Mouse (Mus musculus) stomach, embryonic 14.5 days (tissue): ENCODE measurements around the gene Scml4. TPM values are rescaled to one million over a fixed set of nuclear protein-coding genes. Genes with fewer than 3 reads are reported as not detected.

Source experiments
- ATAC-seq: fragments of 200-750 bp; cut with Nextera tagmentation; 2 replicates; pipeline ENCODE4 v1.8.0; 2017; ENCODE audit warnings: low read depth, moderate TSS enrichment; ENCODE audit not compliant: insufficient number of reproducible peaks, insufficient read depth, low FRiP score
- H3K27ac ChIP-seq: fragments of 300-500 bp; sonication (generic); 2 replicates; pipeline ENCODE4 v1.5.1; 2014; ENCODE audit warnings: mild to moderate bottlenecking, low read length, moderate library complexity, mixed read lengths
- H3K27me3 ChIP-seq: fragments of 300-500 bp; sonication (generic); 2 replicates; pipeline ENCODE4 v1.6.1; 2014; ENCODE audit warnings: low read length, control low read depth, mixed read lengths; ENCODE audit not compliant: control insufficient read depth, insufficient read depth
- H3K36me3 ChIP-seq: fragments of 300-500 bp; sonication (generic); 2 replicates; pipeline ENCODE4 v1.6.1; 2014; ENCODE audit warnings: mild to moderate bottlenecking, control low read depth, low read length, moderate library complexity, mixed read lengths; ENCODE audit not compliant: control insufficient read depth, insufficient read depth
- H3K4me1 ChIP-seq: fragments of 300-500 bp; sonication (generic); 2 replicates; pipeline ENCODE4 v1.6.1; 2014; ENCODE audit warnings: low read length, control low read depth, mixed read lengths; ENCODE audit not compliant: control insufficient read depth, insufficient read depth
- H3K4me2 ChIP-seq: fragments of 300-500 bp; sonication (generic); replicated peaks from 2 replicates; pipeline ENCODE4 v1.6.1; 2014; ENCODE audit warnings: low read depth, low read length, control low read depth
- H3K4me3 ChIP-seq: fragments of 300-500 bp; sonication (generic); 2 replicates; pipeline ENCODE4 v1.5.1; 2014; ENCODE audit warnings: low read depth, low read length, control low read depth
- H3K9ac ChIP-seq: fragments of 300-500 bp; sonication (generic); replicated peaks from 2 replicates; pipeline ENCODE4 v1.6.1; 2014; ENCODE audit warnings: low read depth, mild to moderate bottlenecking, control low read depth, low read length, moderate library complexity, mixed read lengths
- H3K9me3 ChIP-seq: fragments of 300-500 bp; sonication (generic); 2 replicates; pipeline ENCODE4 v1.6.1; 2016; ENCODE audit warnings: low read depth, low read length, control low read depth; ENCODE audit not compliant: control insufficient read depth
- WGBS: fragments of 180-500 bp; shearing (Covaris S2); extraction: QIAGEN DNeasy Blood & Tissue Kit; methylation state at CpG from one replicate; pipeline ENCODE4 v1.1.7; 2014; 5-methylcytosine and 5-hydroxymethylcytosine counted together
- polyA plus RNA-seq: library from polyadenylated mRNA; unstranded; fragments of >200 nt; fragmentation: Nextera tagmentation; extraction: Ambion mirVana; gene quantifications from 2 replicates; pipeline ENCODE4 v1.2.1, GENCODE M21; 2014

Scml4 gene
- polyA plus RNA-seq, 1 experiment from 2014 or later = 4.7 TPM

DNA sequence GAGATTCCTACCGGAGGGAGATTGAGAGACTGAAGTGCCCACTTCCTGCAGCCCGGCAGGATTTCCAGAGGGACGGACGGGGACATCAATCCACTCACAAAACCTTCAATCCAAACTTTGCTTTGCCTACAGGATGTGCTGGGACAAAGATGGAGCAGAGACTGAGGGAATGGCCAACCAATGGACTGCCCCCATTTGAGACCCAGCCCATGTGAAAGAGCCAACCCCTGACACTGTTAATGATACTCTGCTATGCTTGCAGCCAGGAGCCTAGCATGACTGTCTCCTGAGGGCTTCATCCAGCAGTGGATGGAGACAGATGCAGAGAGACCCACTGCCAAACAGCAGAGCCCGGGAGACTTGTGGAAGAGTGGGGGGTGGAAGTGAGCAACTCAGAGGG is 19.5 kb downstream of the Scml4 start:
- H3K4me2 ChIP-seq = no peak overlapping the region
- no peak overlapping the region for H3K4me3 ChIP-seq
- 53% methylated on average over 5 of the region's 5 CpGs for WGBS
- H3K9ac ChIP-seq = no peak overlapping the region
- no peaks in the 10 kb centered on the region for H3K9me3 ChIP-seq
- H3K36me3 ChIP-seq = no peaks in the 10 kb centered on the region
- H3K27me3 ChIP-seq = no peaks in the 10 kb centered on the region
- H3K27ac ChIP-seq = 0 out of 2 replicates have a peak overlapping the region, but pooled peaks have one; percentile 39
- no peak; the same call in 1 of the 2 replicates for ATAC-seq
- H3K4me1 ChIP-seq = peaks cover 3% of the 10 kb centered on the region; the same call in 1 of the 2 replicates

DNA sequence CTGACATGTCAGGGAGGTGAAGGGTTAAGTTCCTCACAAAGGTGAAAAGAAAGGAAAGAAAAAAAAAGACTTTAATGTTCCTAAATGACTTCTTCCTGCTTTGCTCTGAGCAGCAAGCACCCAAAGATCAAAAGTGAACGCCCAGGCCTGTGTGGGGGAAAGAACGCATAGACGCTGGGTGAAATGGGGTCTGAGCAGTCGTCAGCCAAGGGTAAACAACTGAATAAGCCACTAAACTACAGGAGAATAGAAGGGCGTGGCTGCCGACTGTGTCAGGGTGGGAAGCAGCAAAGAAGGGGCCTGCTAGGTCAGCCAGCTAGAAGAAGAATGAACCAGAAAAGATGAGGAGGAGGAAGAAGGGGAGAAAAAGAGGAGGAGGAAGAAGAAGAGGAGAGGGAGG is 26.9 kb downstream of the Scml4 start:
- H3K4me3 ChIP-seq = no peak overlapping the region
- 0 out of 2 replicates have a peak overlapping the region, but pooled peaks have one; percentile 10 for H3K27ac ChIP-seq
- no peaks in the 10 kb centered on the region for H3K4me1 ChIP-seq
- no peak overlapping the region for H3K4me2 ChIP-seq
- H3K9me3 ChIP-seq = no peaks in the 10 kb centered on the region
- WGBS = 15% methylated on average over 6 of the region's 6 CpGs
- H3K27me3 ChIP-seq = no peaks in the 10 kb centered on the region
- ATAC-seq = no peak
- no peaks in the 10 kb centered on the region for H3K36me3 ChIP-seq
- no peak overlapping the region for H3K9ac ChIP-seq

DNA sequence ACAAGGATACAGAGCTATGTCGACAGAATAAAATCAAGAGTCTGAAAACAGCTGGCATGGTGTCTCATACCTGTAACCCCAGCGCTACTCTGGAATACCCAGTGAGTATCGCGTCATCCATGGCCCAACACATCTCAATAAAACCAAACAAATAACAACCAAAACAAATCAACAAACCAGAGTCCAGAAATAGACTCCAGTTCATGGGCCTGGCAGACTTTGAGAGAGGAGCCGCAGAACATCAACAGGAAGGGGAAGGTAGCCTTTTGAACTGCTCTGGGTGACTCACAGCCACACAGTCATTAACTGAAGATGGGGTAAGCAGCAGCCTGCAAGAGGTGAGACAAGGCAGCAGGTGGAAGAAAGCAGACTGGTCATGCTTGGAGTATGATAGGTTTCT is 28.1 kb downstream of the Scml4 start:
- H3K4me1 ChIP-seq = no peaks in the 10 kb centered on the region
- 83% methylated on average over 5 of the region's 5 CpGs for WGBS
- ATAC-seq = no peak
- no peak overlapping the region for H3K4me3 ChIP-seq
- H3K4me2 ChIP-seq = no peak overlapping the region
- H3K27me3 ChIP-seq = no peaks in the 10 kb centered on the region
- no peaks in the 10 kb centered on the region for H3K36me3 ChIP-seq
- no peak overlapping the region for H3K27ac ChIP-seq
- H3K9ac ChIP-seq = no peak overlapping the region
- H3K9me3 ChIP-seq = no peaks in the 10 kb centered on the region

DNA sequence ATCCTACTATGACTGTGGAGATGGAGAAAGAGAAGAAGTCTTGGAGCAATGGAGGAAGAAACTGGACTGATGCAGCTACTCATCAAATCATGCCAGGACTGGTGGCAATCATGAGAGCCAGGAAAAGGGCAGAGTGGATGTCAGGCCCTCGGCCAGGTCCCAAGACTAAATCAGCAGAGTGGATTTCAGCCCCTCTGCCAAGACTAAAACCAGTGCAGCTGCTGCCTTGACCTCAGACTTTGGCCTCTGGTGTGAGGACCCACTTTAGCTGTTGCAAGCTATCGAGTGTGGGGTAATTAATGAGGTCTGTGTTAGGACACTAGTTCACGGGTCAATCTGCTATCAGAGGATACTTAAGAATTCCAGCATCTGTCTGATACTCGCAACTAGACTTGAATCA is 30.2 kb downstream of the Scml4 start:
- H3K9me3 ChIP-seq = no peaks in the 10 kb centered on the region
- no peak overlapping the region for H3K4me2 ChIP-seq
- no peak overlapping the region for H3K27ac ChIP-seq
- ATAC-seq = no peak
- H3K36me3 ChIP-seq = no peaks in the 10 kb centered on the region
- H3K4me3 ChIP-seq = no peak overlapping the region
- 34% methylated on average over 4 of the region's 4 CpGs for WGBS
- H3K9ac ChIP-seq = no peak overlapping the region
- H3K4me1 ChIP-seq = peaks cover 10% of the 10 kb centered on the region; the same call in 1 of the 2 replicates
- H3K27me3 ChIP-seq = no peaks in the 10 kb centered on the region

DNA sequence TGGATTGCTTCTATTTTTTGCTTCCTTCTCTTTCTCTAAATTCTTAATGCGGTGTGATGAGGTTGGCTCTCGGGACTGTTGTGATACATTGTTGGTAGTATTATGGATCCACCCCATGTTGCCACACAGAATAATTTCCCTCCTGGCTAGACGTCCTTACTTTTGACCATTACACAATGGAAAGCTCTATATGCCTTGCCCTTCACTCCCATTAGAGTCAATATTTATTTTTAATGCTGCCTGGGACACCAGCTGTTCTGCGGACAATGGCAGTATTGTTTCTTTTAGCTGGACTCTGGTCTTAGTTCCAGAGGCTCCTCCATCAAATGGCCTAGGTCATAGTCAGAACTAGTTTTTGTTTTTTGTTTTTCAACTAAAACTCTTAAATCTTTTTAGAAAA is 32.1 kb downstream of the Scml4 start:
- H3K36me3 ChIP-seq = no peaks in the 10 kb centered on the region
- H3K27ac ChIP-seq = no peak overlapping the region
- peaks cover 10% of the 10 kb centered on the region; the same call in 1 of the 2 replicates for H3K4me1 ChIP-seq
- H3K9me3 ChIP-seq = no peaks in the 10 kb centered on the region
- H3K4me3 ChIP-seq = no peak overlapping the region
- no peak overlapping the region for H3K9ac ChIP-seq
- H3K27me3 ChIP-seq = no peaks in the 10 kb centered on the region
- WGBS = 63% methylated on average over 4 of the region's 4 CpGs
- ATAC-seq = peak; percentile 31; the same call in 1 of the 2 replicates
- no peak overlapping the region for H3K4me2 ChIP-seq

DNA sequence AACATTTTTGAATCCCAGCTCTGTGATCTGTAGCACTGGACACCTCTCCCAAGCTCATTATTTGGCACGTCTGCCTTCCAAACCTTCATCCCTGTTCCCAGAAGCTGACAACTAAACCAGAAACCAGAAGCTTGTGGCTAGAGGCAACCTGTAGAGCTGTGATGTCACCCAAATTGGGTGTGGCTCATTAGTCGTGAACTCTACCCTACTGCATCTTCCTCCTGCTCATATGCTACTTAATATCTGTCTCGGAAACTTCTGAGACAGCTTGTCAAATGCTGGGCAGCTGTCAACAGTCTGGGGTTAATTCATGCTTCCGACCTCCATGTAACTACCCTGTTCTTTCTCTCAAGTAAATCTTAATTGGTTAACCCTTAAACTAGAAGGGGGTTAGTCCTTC is 32.8 kb downstream of the Scml4 start:
- 55% methylated on average over 4 of the region's 4 CpGs for WGBS
- Histone ChIP-seq H3K9ac (no peak overlapping the region), H3K4me2 (no peak overlapping the region), H3K27me3 (no peaks in the 10 kb centered on the region), H3K4me1 (peaks cover 13% of the 10 kb centered on the region; the same call in 1 of the 2 replicates), H3K9me3 (no peaks in the 10 kb centered on the region), H3K4me3 (no peak overlapping the region), H3K27ac (no peak overlapping the region), H3K36me3 (no peaks in the 10 kb centered on the region)
- no peak for ATAC-seq

DNA sequence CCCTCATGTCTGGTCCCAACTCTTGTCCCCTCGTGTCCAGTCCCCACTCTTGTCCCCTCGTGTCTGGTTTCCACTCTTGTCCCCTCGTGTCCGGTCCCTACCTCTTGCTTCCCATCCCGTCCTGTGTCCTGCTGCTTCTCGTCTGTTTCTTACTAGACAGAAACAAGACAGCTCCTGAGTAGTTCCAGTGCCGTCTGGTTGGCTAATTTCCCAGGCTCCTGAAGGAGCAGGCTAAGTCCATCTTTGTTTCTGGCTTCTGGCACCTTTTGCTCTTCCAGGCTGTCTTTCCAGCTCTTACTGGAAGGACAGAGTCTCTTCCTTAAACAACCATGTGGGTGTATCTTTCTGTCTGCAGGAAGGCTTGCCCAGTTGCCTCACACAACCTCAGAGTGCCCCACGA is 33.7 kb downstream of the Scml4 start:
- Histone ChIP-seq H3K4me2 (no peak overlapping the region), H3K4me1 (peaks cover 13% of the 10 kb centered on the region; the same call in 1 of the 2 replicates), H3K27me3 (no peaks in the 10 kb centered on the region), H3K27ac (no peak overlapping the region), H3K9me3 (no peaks in the 10 kb centered on the region), H3K36me3 (no peaks in the 10 kb centered on the region), H3K4me3 (no peak overlapping the region), H3K9ac (no peak overlapping the region)
- no peak for ATAC-seq
- WGBS = 57% methylated on average over 8 of the region's 8 CpGs

DNA sequence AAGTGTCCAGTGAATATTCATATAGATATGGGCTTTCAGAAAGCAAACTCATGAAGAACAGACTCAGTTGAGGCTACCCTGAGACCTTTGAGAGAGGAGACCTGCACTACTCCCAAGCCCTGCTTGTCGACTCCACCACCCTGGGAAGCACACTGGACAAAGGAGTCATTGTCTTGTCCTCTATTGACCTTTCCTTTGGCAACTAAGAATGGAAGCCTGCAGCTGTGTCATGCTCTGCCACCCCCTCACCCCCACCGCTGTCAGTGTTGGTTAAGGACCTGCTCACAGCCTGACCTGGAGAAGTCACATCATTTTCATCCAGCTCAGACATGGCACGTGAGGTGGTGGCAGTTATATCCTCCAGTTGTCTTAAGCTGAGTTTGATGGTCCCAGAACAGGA is 34.1 kb downstream of the Scml4 start:
- ATAC-seq = no peak
- H3K4me3 ChIP-seq = no peak overlapping the region
- H3K9ac ChIP-seq = no peak overlapping the region
- H3K9me3 ChIP-seq = no peaks in the 10 kb centered on the region
- WGBS = 65% methylated on average over 3 of the region's 3 CpGs
- no peaks in the 10 kb centered on the region for H3K36me3 ChIP-seq
- no peak overlapping the region for H3K27ac ChIP-seq
- no peaks in the 10 kb centered on the region for H3K27me3 ChIP-seq
- peaks cover 13% of the 10 kb centered on the region; the same call in 1 of the 2 replicates for H3K4me1 ChIP-seq
- H3K4me2 ChIP-seq = no peak overlapping the region

DNA sequence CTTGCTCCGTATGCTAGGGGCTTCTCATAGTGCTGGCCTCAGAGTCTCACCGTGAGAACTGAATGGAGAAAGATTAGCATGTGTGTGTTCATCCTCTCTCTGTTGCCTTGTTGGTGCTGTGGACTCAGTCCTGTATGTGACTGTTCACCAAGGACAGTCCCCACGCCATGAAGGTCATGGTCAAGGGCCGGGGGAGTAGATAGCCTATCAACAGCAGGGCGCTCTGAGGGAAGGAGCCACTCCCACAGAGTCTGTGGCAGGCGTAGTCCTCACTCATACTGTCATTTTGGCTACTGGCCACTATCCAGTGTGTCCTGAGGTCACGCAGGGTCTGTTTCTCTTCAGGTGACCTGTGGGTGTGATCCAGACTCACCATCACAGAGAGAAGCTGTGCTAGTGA is 34.5 kb downstream of the Scml4 start:
- no peak overlapping the region for H3K9ac ChIP-seq
- H3K4me1 ChIP-seq = peaks cover 13% of the 10 kb centered on the region; the same call in 1 of the 2 replicates
- no peak overlapping the region for H3K4me2 ChIP-seq
- 67% methylated on average over 7 of the region's 7 CpGs for WGBS
- no peak overlapping the region for H3K4me3 ChIP-seq
- no peaks in the 10 kb centered on the region for H3K36me3 ChIP-seq
- H3K9me3 ChIP-seq = no peaks in the 10 kb centered on the region
- ATAC-seq = peak; percentile 12; the same call in 1 of the 2 replicates
- no peak overlapping the region for H3K27ac ChIP-seq
- no peaks in the 10 kb centered on the region for H3K27me3 ChIP-seq
